12 mouse cellular contexts compared by ENCODE assay signal in genomic region chr13:63251118-63251889, GRCm38 (mm10).
DNase-seq lines count a peak whose midpoint lies in the region; ATAC-seq and TF ChIP-seq lines count a peak whose summit lies in the region.
"Had no signal": no experiment of that assay in that cellular context is flagged by ENCODE, and none has a peak within 500 bp of the region (broad histone marks: within the 10 kb centered on the region; RNA-seq: fewer than 3 reads in every experiment).

No protein-coding gene starts in this region.

- ATAC-seq in heart, embryonic 14.5 days (ENCODE audit: insufficient number of reproducible peaks, insufficient read depth, low FRiP score, low read depth): no peak
- ATAC-seq in megakaryocyte, adult 5-6 weeks (ENCODE audit: poor library complexity, severe bottlenecking): no peak
- peak; percentile 41; the same call in 1 of the 2 replicates for ATAC-seq in embryonic facial prominence, embryonic 14.5 days (ENCODE audit: low read depth)
- ATAC-seq: inflammation-experienced regulatory T-cells, adult 6 months had no signal

- H3K9ac ChIP-seq in heart, embryonic 14.5 days (ENCODE audit: low read length): peak overlapping the region; percentile 56
- H3K9ac ChIP-seq in embryonic facial prominence, embryonic 14.5 days (ENCODE audit: low read depth, low read length): peak overlapping the region; percentile 47
- H3K9ac ChIP-seq: liver, embryonic 14.5 days; neural tube, embryonic 15.5 days had no signal

- no peak for DNase-seq in heart, postnatal 14 days
- peak; percentile 74 for DNase-seq in embryonic facial prominence, embryonic 14.5 days (ENCODE audit: low spot score)
- DNase-seq in spleen, postnatal 36 days (ENCODE audit: low spot score in 2 of 2): no peak
- DNase-seq in spleen, postnatal 10 days (ENCODE audit: low spot score in 2 of 2): no peak
- DNase-seq: adrenal gland, postnatal 14 days had no signal

- H3K4me2 ChIP-seq in heart, embryonic 14.5 days (ENCODE audit: low read length): peak overlapping the region; percentile 46
- peak overlapping the region; percentile 42 for H3K4me2 ChIP-seq in embryonic facial prominence, embryonic 14.5 days (ENCODE audit: low read depth, low read length)
- H3K4me2 ChIP-seq: neural tube, embryonic 15.5 days had no signal

- no peak for TF ChIP-seq POLR2A in small intestine, adult 2 months (IDR thresholded peaks at IDR 0.05; ENCODE audit: low read depth, low read length)

- no peaks in the 10 kb centered on the region for H3K27me3 ChIP-seq in heart, embryonic 14.5 days (ENCODE audit: control insufficient read depth, insufficient read depth, low read length)
- peaks cover 19% of the 10 kb centered on the region for H3K27me3 ChIP-seq in megakaryocyte, embryonic 14.5 days (replicated peaks)
- no peaks in the 10 kb centered on the region for H3K27me3 ChIP-seq in embryonic facial prominence, embryonic 14.5 days (replicated peaks; ENCODE audit: control insufficient read depth, insufficient read depth, low read length)
- no peaks in the 10 kb centered on the region for H3K27me3 ChIP-seq in small intestine, adult 2 months (ENCODE audit: control insufficient read depth, insufficient read depth, low read length)
- H3K27me3 ChIP-seq: neural tube, embryonic 15.5 days had no signal

- H3K27ac ChIP-seq in heart, embryonic 14.5 days (replicated peaks in 1 of 2; ENCODE audit: control insufficient read depth in 1 of 2, insufficient read depth in 1 of 2, low read depth in 2 of 2, low read length in 2 of 2): peak overlapping the region; percentile 82 to 83
- H3K27ac ChIP-seq in embryonic facial prominence, embryonic 14.5 days (replicated peaks; ENCODE audit: low read depth, low read length): peak overlapping the region; percentile 59
- H3K27ac ChIP-seq in small intestine, adult 2 months (ENCODE audit: insufficient read depth, low read depth, low read length): peak overlapping the region; percentile 64
- H3K27ac ChIP-seq: liver, embryonic 14.5 days; neural tube, embryonic 15.5 days had no signal

- WGBS in heart, embryonic 14.5 days: 31% methylated on average over 12 of the region's 12 CpGs
- WGBS in embryonic facial prominence, embryonic 14.5 days: 46% methylated on average over 12 of the region's 12 CpGs
- 63% methylated on average over 12 of the region's 12 CpGs for WGBS in small intestine, adult 2 months

- TF ChIP-seq CTCF in small intestine, adult 2 months (IDR thresholded peaks at IDR 0.05; ENCODE audit: extremely low read depth, insufficient read length, insufficient replicate concordance, low read depth, low read length): no peak

- intact Hi-C loops in heart, postnatal 14 days (cut with DNase I): loop anchor here (5.0 kb wide), 1 partner anchor 36 kb away; no protein-coding TSS in a partner anchor

- peaks cover 43 to 100% of the 10 kb centered on the region in 2 experiments for H3K4me1 ChIP-seq in heart, embryonic 14.5 days (ENCODE audit: control insufficient read depth in 2 of 2, insufficient read depth in 2 of 2, low read length in 2 of 2)
- peaks cover 94% of the 10 kb centered on the region for H3K4me1 ChIP-seq in megakaryocyte, embryonic 14.5 days
- peaks cover 72% of the 10 kb centered on the region for H3K4me1 ChIP-seq in embryonic facial prominence, embryonic 14.5 days (ENCODE audit: control insufficient read depth, insufficient read depth, low read length)
- H3K4me1 ChIP-seq in small intestine, adult 2 months (ENCODE audit: control insufficient read depth, insufficient read depth, insufficient read length, low read length): peaks cover 26% of the 10 kb centered on the region

- H3K36me3 ChIP-seq in heart, embryonic 14.5 days (ENCODE audit: control insufficient read depth, insufficient read depth, low read length): peaks cover 16% of the 10 kb centered on the region
- peaks cover 21% of the 10 kb centered on the region for H3K36me3 ChIP-seq in megakaryocyte, embryonic 14.5 days (replicated peaks; ENCODE audit: low read length)
- H3K36me3 ChIP-seq in embryonic facial prominence, embryonic 14.5 days (ENCODE audit: control insufficient read depth, insufficient read depth, low read length): peaks cover 29% of the 10 kb centered on the region
- 0 out of 2 replicates have a peak, but pooled peaks cover 2% of the 10 kb centered on the region for H3K36me3 ChIP-seq in small intestine, adult 2 months (ENCODE audit: control insufficient read depth, insufficient read depth, low read length)
- H3K36me3 ChIP-seq: neural tube, embryonic 15.5 days had no signal

- H3K9me3 ChIP-seq in heart, embryonic 14.5 days (ENCODE audit: control insufficient read depth, low read length): no peaks in the 10 kb centered on the region
- no peaks in the 10 kb centered on the region for H3K9me3 ChIP-seq in megakaryocyte, embryonic 14.5 days
- H3K9me3 ChIP-seq in embryonic facial prominence, embryonic 14.5 days (ENCODE audit: control insufficient read depth, low read length): no peaks in the 10 kb centered on the region
- H3K9me3 ChIP-seq: neural tube, embryonic 15.5 days had no signal

- no peak overlapping the region for H3K4me3 ChIP-seq in heart, embryonic 14.5 days (ENCODE audit: control insufficient read depth in 1 of 2, insufficient read depth in 1 of 2, low read depth in 1 of 2, low read length in 2 of 2)
- peak overlapping the region; percentile 23 for H3K4me3 ChIP-seq in megakaryocyte, embryonic 14.5 days (replicated peaks)
- peak overlapping the region; percentile 19 for H3K4me3 ChIP-seq in embryonic facial prominence, embryonic 14.5 days (ENCODE audit: low read depth, low read length)
- H3K4me3 ChIP-seq in small intestine, adult 2 months (ENCODE audit: low read depth, low read length): no peak overlapping the region
- H3K4me3 ChIP-seq: neural tube, embryonic 15.5 days had no signal

Comparison
In these comparisons a context has a peak if more than half of its experiments do, and no peak if none do; other contexts are left out.
1. H3K4me3 ChIP-seq: peak in megakaryocyte, embryonic 14.5 days (single experiment) and embryonic facial prominence, embryonic 14.5 days (single experiment); none in heart, embryonic 14.5 days (0 of 2) and small intestine, adult 2 months (single experiment).
2. Peak in every context shown above with its lines, with median percentiles within 50 percentile points of each other: H3K27ac ChIP-seq.